Mouse (Mus musculus) adipocyte (in vitro differentiated cells): ENCODE data around the gene Arpc2.
A peak's percentile ranks its signal among the peaks of the same experiment; 100 is the strongest.

Experiments used
- DNase-seq: peaks from one replicate; pipeline ENCODE4 v3.0.0-alpha.2; 2016; ENCODE audit warnings: low spot score

Arpc2 gene

GRCm38 (mm10) chr1:74235938-74236589 is at the start of gene Arpc2:
Gene Arpc2, plus strand, starts transcription at chr1:74236084.
- DNase-seq: peak; percentile 93

DNA sequence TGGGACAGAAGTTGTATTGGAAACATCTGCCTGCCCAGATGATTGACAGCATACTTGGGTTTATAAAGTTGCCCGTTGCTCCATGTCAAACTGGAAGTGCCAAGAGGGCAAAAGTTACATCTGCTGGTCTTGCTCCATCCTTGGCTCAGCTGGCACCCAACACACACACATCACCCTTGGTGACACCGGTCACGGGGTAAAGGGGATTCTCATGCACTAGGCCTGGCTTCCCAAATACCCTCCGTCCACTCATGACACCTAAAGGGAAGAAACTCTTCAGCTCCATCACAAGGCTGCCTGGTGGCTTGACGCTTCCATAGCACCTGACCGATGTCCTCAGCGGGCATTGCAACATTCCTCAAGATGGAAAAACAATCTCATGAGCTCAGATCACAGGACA is 45.4 kb upstream of the Arpc2 start:
- DNase-seq: peak; percentile 92

- DNase-seq: no peak
Measured at GRCm38 (mm10) chr1:74192711-74193110, 43.2 kb upstream of the Arpc2 start.

- DNase-seq: no peak
Measured at GRCm38 (mm10) chr1:74194445-74194844, 41.4 kb upstream of the Arpc2 start, which contains the start of gene Cxcr1. Gene Cxcr1, minus strand, starts transcription at chr1:74194631.

DNA sequence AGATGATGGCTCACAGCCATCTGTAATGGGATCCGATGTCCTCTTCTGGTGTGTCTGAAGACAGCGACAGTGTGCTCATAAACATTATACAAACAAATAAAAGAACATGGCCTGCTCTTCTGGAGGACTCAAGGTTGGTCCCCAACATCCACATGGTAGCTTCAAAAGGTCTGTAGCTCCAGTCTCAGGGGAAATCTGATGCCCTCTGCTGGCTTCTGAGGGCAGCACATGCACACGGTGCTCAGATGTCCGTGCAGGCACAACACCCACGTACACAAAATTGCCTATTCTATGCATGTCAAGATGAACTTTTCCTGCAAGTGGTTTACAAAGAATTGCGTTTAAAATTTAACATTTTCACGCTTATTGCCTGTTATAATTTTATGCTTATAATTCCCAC is 39.9 kb upstream of the Arpc2 start:
- peak; percentile 29 for DNase-seq

GRCm38 (mm10) chr1:74196621-74197419 is 39.1 kb upstream of the Arpc2 start:
- DNase-seq: no peak

DNA sequence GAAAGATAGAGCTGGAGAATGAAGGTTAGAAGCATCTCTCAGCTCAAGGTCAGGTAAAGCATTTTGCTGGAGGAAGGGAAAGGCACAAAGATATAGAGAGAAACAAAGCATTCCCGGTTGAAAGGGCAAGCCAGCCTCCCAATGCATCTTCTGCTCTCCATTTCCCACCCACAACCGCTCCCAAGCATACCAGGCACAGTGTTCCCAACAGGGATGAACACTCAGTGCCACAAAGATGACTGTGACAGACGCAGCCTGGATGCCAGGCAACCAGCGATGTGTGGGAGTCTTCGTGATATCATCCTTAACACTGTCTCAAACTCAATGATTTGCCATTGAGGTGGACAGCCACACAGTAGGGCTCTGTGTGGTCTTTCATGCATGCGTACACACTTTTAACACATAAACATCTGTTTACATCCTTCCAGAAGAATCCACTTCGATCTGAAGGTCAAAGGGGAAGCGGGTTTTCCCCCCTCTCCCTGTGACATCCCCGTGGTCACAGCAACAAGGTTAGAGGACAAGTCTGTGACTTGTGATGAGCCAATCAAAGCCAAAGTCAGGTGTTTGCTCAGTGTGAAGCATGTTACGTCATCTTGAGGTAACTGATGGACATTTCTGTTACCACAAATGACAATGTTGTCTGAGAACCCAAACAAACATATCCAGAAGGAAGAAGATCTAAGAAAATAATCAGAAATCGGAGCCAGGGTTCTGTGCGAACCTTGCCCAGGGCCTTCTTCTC is 38.0 kb upstream of the Arpc2 start:
- no peak for DNase-seq

DNA sequence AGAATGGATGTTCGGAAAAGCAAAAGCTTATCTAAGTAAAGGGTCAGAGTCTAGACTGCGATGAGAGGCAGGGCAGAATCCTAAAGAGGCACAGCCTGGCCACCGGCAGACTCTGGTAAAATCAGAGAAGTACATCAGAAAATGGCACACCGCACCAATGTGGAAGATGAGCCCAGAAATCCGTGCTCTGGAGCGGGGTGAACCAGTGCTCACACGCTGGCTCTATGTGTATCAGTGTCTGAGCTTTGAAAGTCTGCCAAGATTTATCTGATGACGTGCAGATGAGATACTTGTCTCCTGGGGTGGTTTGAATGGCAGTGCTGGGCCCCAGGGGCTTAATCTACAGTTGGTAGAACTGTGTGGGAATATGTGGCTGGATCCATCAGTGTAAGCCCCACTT is 36.8 kb upstream of the Arpc2 start:
- DNase-seq: no peak

DNA sequence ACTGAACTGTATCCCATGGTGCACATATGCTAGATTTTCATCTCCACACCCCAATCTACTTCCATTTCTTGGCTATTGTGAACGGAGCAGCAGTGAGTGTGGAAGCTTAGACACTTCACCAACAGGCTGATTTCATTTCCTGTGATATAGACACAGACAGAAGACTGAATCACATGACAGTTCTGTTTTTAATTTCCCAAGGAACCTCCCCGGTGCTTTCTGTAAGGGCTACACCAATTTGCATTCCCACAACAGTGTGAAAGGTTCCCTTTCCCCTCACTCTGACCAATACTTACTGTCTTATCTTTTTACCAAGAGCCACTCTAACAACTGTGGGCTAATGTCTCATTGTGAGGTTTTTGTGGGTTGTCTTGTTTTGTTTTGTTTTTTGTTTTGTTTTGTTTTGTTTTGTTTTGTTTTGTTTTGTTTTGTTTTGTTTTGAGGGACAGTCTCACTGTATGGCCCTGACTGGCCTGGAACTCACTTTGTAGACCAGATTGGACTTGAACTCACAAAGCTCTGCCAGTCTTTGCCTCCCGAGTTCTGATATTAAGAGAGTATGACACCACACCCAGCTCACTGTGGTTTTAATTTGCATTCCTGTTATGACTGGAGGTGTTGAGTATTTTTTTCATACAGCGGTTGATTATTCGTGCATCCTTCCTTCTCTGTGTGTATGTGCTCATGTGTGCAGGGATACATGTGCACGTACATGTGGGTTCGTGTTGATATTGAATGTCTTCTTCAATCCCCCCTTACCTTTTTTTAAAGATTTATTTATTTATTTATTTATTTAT is 34.6 kb upstream of the Arpc2 start:
- DNase-seq: no peak

DNA sequence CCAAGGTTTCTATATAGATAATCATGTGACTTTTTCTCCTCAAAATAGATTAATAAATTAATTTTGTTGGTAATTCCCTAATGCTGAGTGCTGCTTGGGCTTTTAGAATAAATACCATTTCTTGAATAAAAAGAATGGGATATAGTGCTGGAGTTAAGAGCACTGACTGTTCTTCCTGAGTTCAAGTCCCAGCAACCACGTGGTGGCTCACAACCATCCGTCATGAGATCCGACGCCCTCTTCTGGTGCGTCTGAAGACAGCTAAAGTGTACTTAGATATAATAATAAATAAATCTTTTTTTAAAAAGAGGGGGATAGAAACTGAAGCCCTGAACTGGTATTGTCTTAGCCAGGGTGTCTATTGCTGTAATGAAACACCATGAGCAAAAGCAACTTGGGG is 32.4 kb upstream of the Arpc2 start:
- DNase-seq: no peak

- DNase-seq: peak; percentile 60
Measured at GRCm38 (mm10) chr1:74205881-74206280, 30.0 kb upstream of the Arpc2 start.

- DNase-seq: no peak
Measured at GRCm38 (mm10) chr1:74206642-74207041, 29.2 kb upstream of the Arpc2 start.

- no peak for DNase-seq
Measured at GRCm38 (mm10) chr1:74207906-74208305, 28.0 kb upstream of the Arpc2 start.

GRCm38 (mm10) chr1:74208941-74209340 is 26.9 kb upstream of the Arpc2 start:
- no peak for DNase-seq

- DNase-seq: no peak
Measured at GRCm38 (mm10) chr1:74219922-74220321, 16.0 kb upstream of the Arpc2 start.

DNA sequence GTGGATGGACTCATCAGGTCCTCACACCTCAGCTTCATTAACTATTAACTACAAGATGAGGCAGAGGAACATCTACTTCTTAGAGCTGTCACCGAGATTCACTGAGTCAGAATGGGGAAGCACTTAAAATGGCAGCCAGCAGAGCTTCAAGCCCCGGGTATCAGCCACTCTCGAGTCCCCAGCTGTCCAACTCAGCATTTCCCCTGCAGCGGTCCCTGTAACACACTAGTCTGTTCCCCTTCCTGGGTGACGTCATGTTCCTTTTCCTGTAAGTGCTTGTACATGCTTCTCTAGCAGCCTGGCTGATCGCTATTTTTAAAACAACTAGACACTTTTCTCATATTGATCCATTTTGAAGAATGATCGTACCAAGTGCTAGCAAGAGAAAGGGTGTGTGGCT is 8.6 kb upstream of the Arpc2 start:
- no peak for DNase-seq

DNA sequence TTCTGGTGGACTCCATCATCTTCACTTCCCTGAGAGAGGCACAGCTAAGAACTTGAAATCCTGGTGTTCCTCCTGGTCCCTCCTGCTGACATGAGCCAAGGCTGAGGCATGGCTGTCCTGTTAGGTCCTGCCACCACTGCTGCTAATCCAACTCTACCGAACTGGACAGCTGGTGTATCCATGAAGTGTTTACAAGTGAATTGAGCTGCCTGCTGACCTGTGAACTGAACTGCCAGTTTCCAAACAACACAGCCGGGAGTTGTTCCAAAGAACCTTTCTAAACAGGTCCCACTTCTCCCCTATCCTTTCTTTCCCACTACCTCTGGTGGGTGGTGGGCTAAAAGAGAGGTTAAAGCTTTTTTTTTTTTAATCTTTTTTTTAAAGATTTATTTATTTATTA is 5.9 kb upstream of the Arpc2 start:
- peak; percentile 37 for DNase-seq

DNA sequence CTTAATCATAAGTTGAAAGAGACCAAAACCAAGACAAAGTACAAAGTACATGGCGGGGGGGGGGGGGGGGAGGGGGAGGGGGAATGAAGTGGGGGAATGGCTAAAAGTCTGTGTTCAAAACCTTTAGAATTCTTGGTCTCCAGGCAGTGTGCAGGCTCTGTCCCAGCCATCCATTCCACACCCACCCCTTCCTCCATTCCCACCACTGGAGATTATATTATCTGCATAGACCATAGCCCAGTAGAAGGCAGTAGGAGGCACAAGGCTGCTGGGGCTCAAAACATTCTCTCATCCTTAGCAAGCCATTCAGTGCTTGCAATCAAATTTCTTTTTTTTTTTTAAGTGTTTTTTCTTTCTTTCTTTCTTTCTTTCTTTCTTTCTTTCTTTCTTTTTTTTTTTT is 4.9 kb upstream of the Arpc2 start:
- no peak for DNase-seq

- DNase-seq: peak; percentile 33
Measured at GRCm38 (mm10) chr1:74236590-74237317, 870 bp downstream of the Arpc2 start.

GRCm38 (mm10) chr1:74237671-74238070 is 1.8 kb downstream of the Arpc2 start:
- no peak for DNase-seq

DNA sequence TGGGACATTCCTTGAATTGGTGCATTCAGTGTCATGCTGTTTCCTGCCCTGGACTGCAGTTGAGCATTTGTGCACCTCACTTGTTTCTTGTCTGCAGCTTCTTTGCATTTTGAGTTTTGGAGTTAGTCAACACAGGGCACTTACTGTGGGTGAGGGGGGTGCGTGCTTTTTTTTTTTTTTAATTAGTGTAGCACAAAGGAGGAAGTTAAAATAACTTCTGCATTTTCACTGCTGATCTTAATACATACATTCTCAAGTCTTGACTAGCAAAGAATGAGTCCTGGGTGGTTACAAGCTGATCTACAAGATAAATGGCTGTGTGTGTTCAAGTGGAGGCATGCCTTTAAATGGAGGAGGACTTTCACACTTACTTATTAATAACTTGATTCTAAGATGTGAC is 2.3 kb downstream of the Arpc2 start:
- no peak for DNase-seq
